Mouse (Mus musculus) kidney, postnatal 14 days (tissue): ENCODE measurements at regions not wholly inside any gene's neighbourhood (a gene's known extent, or its start where the extent isn't known, plus 50 kb on each side); places are given as distances from the start of the nearest gene placed in this dataset.

ENCODE experiments used
- DNase-seq: peaks from one replicate; pipeline ENCODE4 v3.0.0; 2022; ENCODE audit warnings: mixed read lengths

- peak; percentile 34 for DNase-seq
These were observed 295.6 kb downstream of the Basp1 start for GRCm38 (mm10) chr15:25117980-25118379.

- no peak for DNase-seq
These were observed 310.8 kb downstream of the Basp1 start for GRCm38 (mm10) chr15:25102727-25103126.

GRCm38 (mm10) chr15:25093758-25094157, 319.8 kb downstream of the Basp1 start:
- no peak for DNase-seq

- no peak for DNase-seq
These were observed 343.9 kb downstream of the Basp1 start for GRCm38 (mm10) chr15:25069701-25070100.

GRCm38 (mm10) chr15:25059347-25059746, 354.2 kb downstream of the Basp1 start:
- no peak for DNase-seq

- peak; percentile 33 for DNase-seq
These were observed 365.7 kb downstream of the Basp1 start for GRCm38 (mm10) chr15:25047875-25048274.

GRCm38 (mm10) chr15:25046514-25047138, 366.9 kb downstream of the Basp1 start:
- no peak for DNase-seq

GRCm38 (mm10) chr15:25036231-25036630, 377.3 kb downstream of the Basp1 start:
- DNase-seq, result no peak

GRCm38 (mm10) chr15:25027865-25028264, 385.7 kb downstream of the Basp1 start:
- DNase-seq, result no peak

GRCm38 (mm10) chr15:25026786-25027461, 386.6 kb downstream of the Basp1 start:
- DNase-seq, result no peak

- no peak for DNase-seq
These were observed 387.2 kb downstream of the Basp1 start for GRCm38 (mm10) chr15:25026351-25026750.

GRCm38 (mm10) chr15:25020916-25021315, 392.6 kb downstream of the Basp1 start:
- DNase-seq, result no peak

GRCm38 (mm10) chr15:25019352-25019941, 394.1 kb downstream of the Basp1 start:
- no peak for DNase-seq

GRCm38 (mm10) chr15:25018937-25019336, 394.6 kb downstream of the Basp1 start:
- DNase-seq, result no peak

- no peak for DNase-seq
These were observed 405.8 kb downstream of the Basp1 start for GRCm38 (mm10) chr15:25007720-25008119.

GRCm38 (mm10) chr15:25000171-25000570, 413.4 kb downstream of the Basp1 start:
- DNase-seq, result no peak

- no peak for DNase-seq
These were observed 420.3 kb downstream of the Basp1 start for GRCm38 (mm10) chr15:24993325-24993673.

- DNase-seq, result no peak
These were observed 420.8 kb downstream of the Basp1 start for GRCm38 (mm10) chr15:24992665-24993324.

GRCm38 (mm10) chr15:24990082-24990786, 423.3 kb downstream of the Basp1 start:
- DNase-seq, result no peak

- peak; percentile 26 for DNase-seq
These were observed 432.7 kb downstream of the Basp1 start for GRCm38 (mm10) chr15:24980841-24981240.

GRCm38 (mm10) chr15:24972020-24972419, 441.5 kb downstream of the Basp1 start:
- DNase-seq, result no peak

GRCm38 (mm10) chr15:24969391-24969812, 444.2 kb downstream of the Basp1 start:
- peak; percentile 66 for DNase-seq
